In genomic region chr5:53469777-53470131, GRCm38 (mm10) we compare ENCODE assay signal across 14 mouse cellular contexts. TPM values are rescaled to one million over a fixed set of nuclear protein-coding genes. Genes with fewer than 3 reads are reported as not detected.
DNase-seq lines count a peak whose midpoint lies in the region; ATAC-seq and TF ChIP-seq lines count a peak whose summit lies in the region.
"Had no signal": no experiment of that assay in that cellular context is flagged by ENCODE, and none has a peak within 500 bp of the region (broad histone marks: within the 10 kb centered on the region; RNA-seq: fewer than 3 reads in every experiment).

No protein-coding gene starts in this region.

- peak overlapping the region; percentile 38 for H3K4me3 ChIP-seq in heart, embryonic 10.5 days
- no peak overlapping the region for H3K4me3 ChIP-seq in lung, postnatal 0 days (ENCODE audit: low read depth, low read length)
- H3K4me3 ChIP-seq in lung, adult 2 months (replicated peaks; ENCODE audit: extremely low read depth, low read depth, low read length) = no peak overlapping the region
- no peak overlapping the region for H3K4me3 ChIP-seq in limb, embryonic 15.5 days
- H3K4me3 ChIP-seq in forebrain, embryonic 11.5 days (ENCODE audit: low read depth, low read length) = no peak overlapping the region
- H3K4me3 ChIP-seq: midbrain, embryonic 15.5 days; neural tube, embryonic 15.5 days had no signal

- peaks cover 36% of the 10 kb centered on the region for H3K4me1 ChIP-seq in heart, embryonic 10.5 days
- H3K4me1 ChIP-seq in lung, postnatal 0 days (ENCODE audit: insufficient read depth, low read depth, low read length) = no peaks in the 10 kb centered on the region
- peaks cover 3% of the 10 kb centered on the region; the same call in 1 of the 2 replicates for H3K4me1 ChIP-seq in lung, adult 2 months (ENCODE audit: control insufficient read depth, insufficient read depth, low read length)
- peaks cover 32% of the 10 kb centered on the region for H3K4me1 ChIP-seq in limb, embryonic 15.5 days
- no peaks in the 10 kb centered on the region for H3K4me1 ChIP-seq in forebrain, embryonic 11.5 days (replicated peaks; ENCODE audit: control insufficient read depth, insufficient read depth, low read length)
- H3K4me1 ChIP-seq: midbrain, embryonic 15.5 days had no signal

- no peak overlapping the region for H3K9ac ChIP-seq in lung, postnatal 0 days (replicated peaks; ENCODE audit: low read depth)
- H3K9ac ChIP-seq in limb, embryonic 15.5 days = no peak overlapping the region
- H3K9ac ChIP-seq in forebrain, embryonic 11.5 days (ENCODE audit: low read length) = no peak overlapping the region
- H3K9ac ChIP-seq: midbrain, embryonic 15.5 days; neural tube, embryonic 15.5 days had no signal

- no peaks in the 10 kb centered on the region for H3K9me3 ChIP-seq in heart, embryonic 10.5 days
- no peaks in the 10 kb centered on the region for H3K9me3 ChIP-seq in lung, postnatal 0 days (ENCODE audit: low read length)
- no peaks in the 10 kb centered on the region for H3K9me3 ChIP-seq in limb, embryonic 15.5 days
- no peaks in the 10 kb centered on the region for H3K9me3 ChIP-seq in forebrain, embryonic 11.5 days (ENCODE audit: control insufficient read depth, low read length)
- H3K9me3 ChIP-seq: midbrain, embryonic 15.5 days; neural tube, embryonic 15.5 days had no signal

- DNase-seq in heart, embryonic 10.5 days (ENCODE audit: low spot score) = no peak
- no peak for DNase-seq in heart, adult 11 months
- DNase-seq in lung, postnatal 0 days (ENCODE audit: low spot score) = no peak
- DNase-seq in lung, adult 2 months = no peak
- DNase-seq in forebrain, embryonic 11.5 days (ENCODE audit: low spot score) = no peak
- no peak for DNase-seq in frontal cortex, adult 2 months (ENCODE audit: extremely low spot score in 1 of 2, low spot score in 1 of 2)
- DNase-seq: adrenal gland, adult 8-10 months; B cell, adult 2 months; cerebellum, adult 11-12 months; right cerebral cortex, postnatal 25 days had no signal

- no peak for TF ChIP-seq POLR2A in lung, adult 2 months (IDR thresholded peaks at IDR 0.05; ENCODE audit: borderline replicate concordance, extremely low read depth, low read depth, low read length)

- 25% methylated on average over 9 of the region's 9 CpGs for WGBS in heart, embryonic 10.5 days
- 52% methylated on average over 9 of the region's 9 CpGs for WGBS in lung, postnatal 0 days
- WGBS in lung, adult 2 months = 49% methylated on average over 9 of the region's 9 CpGs
- WGBS in limb, embryonic 15.5 days = 47% methylated on average over 9 of the region's 9 CpGs
- 53% methylated on average over 9 of the region's 9 CpGs for WGBS in forebrain, embryonic 11.5 days

- no peaks in the 10 kb centered on the region for H3K36me3 ChIP-seq in heart, embryonic 10.5 days
- H3K36me3 ChIP-seq in lung, postnatal 0 days (ENCODE audit: insufficient read depth, low read length) = no peaks in the 10 kb centered on the region
- H3K36me3 ChIP-seq in limb, embryonic 15.5 days = no peaks in the 10 kb centered on the region
- no peaks in the 10 kb centered on the region for H3K36me3 ChIP-seq in forebrain, embryonic 11.5 days (ENCODE audit: control insufficient read depth, insufficient read depth, low read length)
- H3K36me3 ChIP-seq: midbrain, embryonic 15.5 days; neural tube, embryonic 15.5 days had no signal

- H3K27ac ChIP-seq in heart, embryonic 10.5 days = peak overlapping the region; percentile 67
- H3K27ac ChIP-seq in lung, postnatal 0 days (ENCODE audit: low read length) = no peak overlapping the region
- peak overlapping the region; percentile 55; the same call in 1 of the 2 replicates for H3K27ac ChIP-seq in limb, embryonic 15.5 days
- no peak overlapping the region for H3K27ac ChIP-seq in forebrain, embryonic 11.5 days (ENCODE audit: low read depth, low read length)
- H3K27ac ChIP-seq: midbrain, embryonic 15.5 days; neural tube, embryonic 15.5 days had no signal

- no peak for TF ChIP-seq CTCF in lung, postnatal 0 days (IDR thresholded peaks at IDR 0.05)
- no peak for TF ChIP-seq CTCF in lung, adult 2 months (IDR thresholded peaks at IDR 0.05; ENCODE audit: insufficient read depth, low read length)

- no peak for TF ChIP-seq EP300 in lung, postnatal 0 days (IDR thresholded peaks at IDR 0.05)

- H3K4me2 ChIP-seq in lung, postnatal 0 days (replicated peaks; ENCODE audit: low read depth, low read length) = peak overlapping the region; percentile 17; the same call in 1 of the 2 replicates
- peak overlapping the region; percentile 20; the same call in 1 of the 2 replicates for H3K4me2 ChIP-seq in limb, embryonic 15.5 days
- H3K4me2 ChIP-seq in forebrain, embryonic 11.5 days (ENCODE audit: low read depth, low read length, severe bottlenecking) = no peak overlapping the region
- H3K4me2 ChIP-seq: midbrain, embryonic 15.5 days; neural tube, embryonic 15.5 days had no signal

- no peak for ATAC-seq in lung, postnatal 0 days
- ATAC-seq in limb, embryonic 15.5 days (ENCODE audit: insufficient number of reproducible peaks, low FRiP score, low TSS enrichment, low read depth) = no peak
- no peak for ATAC-seq in forebrain, embryonic 11.5 days (replicated peaks; ENCODE audit: low FRiP score)
- no peak for ATAC-seq in erythroid progenitor cell, adult 5-6 weeks (replicated peaks; ENCODE audit: low FRiP score, poor library complexity, severe bottlenecking)
- ATAC-seq: midbrain, embryonic 15.5 days had no signal

- no peaks in the 10 kb centered on the region for H3K27me3 ChIP-seq in heart, embryonic 10.5 days (ENCODE audit: insufficient read depth, poor library complexity, severe bottlenecking)
- H3K27me3 ChIP-seq in lung, postnatal 0 days (replicated peaks; ENCODE audit: insufficient read depth, low read length) = no peaks in the 10 kb centered on the region
- H3K27me3 ChIP-seq in limb, embryonic 15.5 days = peaks cover 3% of the 10 kb centered on the region; the same call in 1 of the 2 replicates
- H3K27me3 ChIP-seq in forebrain, embryonic 11.5 days (ENCODE audit: control insufficient read depth, insufficient read depth, low read length) = no peaks in the 10 kb centered on the region
- H3K27me3 ChIP-seq: midbrain, embryonic 15.5 days; neural tube, embryonic 15.5 days had no signal

RNA-seq across cellular contexts. Expression of gene Rbpj, which starts 3.8 kb away (rescaled TPM):
- 23.9 and 24.6 TPM in 2 replicates for polyA plus RNA-seq in heart, embryonic 10.5 days (2016; fragmentation: Nextera tagmentation; extraction: Ambion mirVana)
- polyA plus RNA-seq in lung, postnatal 0 days (2015; fragmentation: Nextera tagmentation; extraction: Ambion mirVana) = 22.7 and 22.9 TPM in 2 replicates
- 15.2 and 17.5 TPM in 2 replicates for polyA plus RNA-seq in lung, adult 2 months (2012; rRNA removed)
- 35.6 and 36.5 TPM in 2 replicates for polyA plus RNA-seq in limb, embryonic 15.5 days (2015; fragmentation: Nextera tagmentation; extraction: Ambion mirVana)
- polyA plus RNA-seq in forebrain, embryonic 11.5 days (2014; fragmentation: Nextera tagmentation; extraction: Ambion mirVana) = 59.2 and 61.5 TPM in 2 replicates
- total RNA-seq in erythroid progenitor cell, adult 5-6 weeks (2015; ENCODE audit: low replicate concordance) = 23.1 and 28.5 TPM in 2 replicates
- total RNA-seq in erythroid progenitor cell, adult 5-6 weeks (2017; ENCODE audit: low replicate concordance) = 9.0 and 25.9 TPM in 2 replicates
- polyA plus RNA-seq in frontal cortex, adult 2 months (2012; rRNA removed) = 22.2 and 23.0 TPM in 2 replicates

Comparison
In these comparisons a context has a peak if more than half of its experiments do, and no peak if none do; other contexts are left out.
1. H3K27ac ChIP-seq: peak in heart, embryonic 10.5 days (single experiment) and limb, embryonic 15.5 days (single experiment); none in lung, postnatal 0 days (single experiment) and forebrain, embryonic 11.5 days (single experiment).